Mouse (Mus musculus) limb, embryonic 14.5 days (tissue): ENCODE data around the gene Sgip1. TPM values are rescaled to one million over a fixed set of nuclear protein-coding genes. Genes with fewer than 3 reads are reported as not detected.

Experiments
- ATAC-seq: fragments of 200-750 bp; cut with Nextera tagmentation; 2 replicates; pipeline ENCODE4 v1.8.0; 2017; ENCODE audit warnings: low read depth, moderate number of reproducible peaks, moderate TSS enrichment; ENCODE audit not compliant: low FRiP score
- DNase-seq: peaks from one replicate; pipeline ENCODE4 v3.0.0-alpha.2; 2015; ENCODE audit warnings: low spot score
- H3K27ac ChIP-seq: fragments of 300-500 bp; sonication (generic); replicated peaks from 2 replicates; pipeline ENCODE4 v1.5.1; 2014; ENCODE audit warnings: low read depth, mild to moderate bottlenecking, low read length, moderate library complexity, mixed read lengths
- H3K27me3 ChIP-seq: fragments of 300-500 bp; sonication (generic); 2 replicates; pipeline ENCODE4 v1.6.1; 2014; ENCODE audit warnings: low read length, mixed read lengths; ENCODE audit not compliant: control insufficient read depth, insufficient read depth
- H3K36me3 ChIP-seq: fragments of 300-500 bp; sonication (generic); 2 replicates; pipeline ENCODE4 v1.6.1; 2014; ENCODE audit warnings: mild to moderate bottlenecking, low read length, moderate library complexity, mixed read lengths; ENCODE audit not compliant: control insufficient read depth, insufficient read depth
- H3K4me1 ChIP-seq: fragments of 300-500 bp; sonication (generic); 2 replicates; pipeline ENCODE4 v1.6.1; 2014; ENCODE audit warnings: antibody characterized with exemption, low read length, mixed read lengths; ENCODE audit not compliant: control insufficient read depth, insufficient read depth
- H3K4me2 ChIP-seq: fragments of 300-500 bp; sonication (generic); replicated peaks from 2 replicates; pipeline ENCODE4 v1.6.1; 2014; ENCODE audit warnings: low read depth, mild to moderate bottlenecking, low read length, moderate library complexity; ENCODE audit not compliant: severe bottlenecking
- H3K4me3 ChIP-seq: fragments of 300-500 bp; sonication (generic); replicated peaks from 2 replicates; pipeline ENCODE4 v1.5.1; 2014; ENCODE audit warnings: low read length
- H3K9ac ChIP-seq: fragments of 300-500 bp; sonication (generic); 2 replicates; pipeline ENCODE4 v1.6.1; 2014; ENCODE audit warnings: mild to moderate bottlenecking, low read depth, low read length, moderate library complexity; ENCODE audit not compliant: severe bottlenecking
- H3K9me3 ChIP-seq: fragments of 300-500 bp; sonication (generic); 2 replicates; pipeline ENCODE4 v1.6.1; 2016; ENCODE audit warnings: low read length; ENCODE audit not compliant: control insufficient read depth
- POLR2A ChIP-seq: fragments of 200-500 bp; IDR thresholded peaks from 2 replicates; pipeline ENCODE4 v1.8.0; 2012; ENCODE audit warnings: inconsistent platforms, mild to moderate bottlenecking, moderate library complexity, borderline replicate concordance; ENCODE audit not compliant: insufficient read depth, insufficient read length; ENCODE audit errors: extremely low read depth
- WGBS: fragments of 180-500 bp; shearing (Covaris S2); extraction: QIAGEN DNeasy Blood & Tissue Kit; methylation state at CpG from one replicate; pipeline ENCODE4 v1.1.7; 2014; 5-methylcytosine and 5-hydroxymethylcytosine counted together
- polyA plus RNA-seq, 2 experiments: library from polyadenylated mRNA; depleted of rRNA in 1 of 2; stranded (reverse) in 1 of 2; unstranded in 1 of 2; fragments of >200 nt; fragmentation: Nextera tagmentation in 1 of 2; extraction: Ambion mirVana in 1 of 2; gene quantifications; 2 replicates each; pipeline versions ENCODE4 v1.2.1 to v1.2.3; 2012 to 2014

Sgip1 gene
- polyA plus RNA-seq, 2 experiments: 3.6 to 4.6 TPM

GRCm38 (mm10) chr4:102900166-102900565 lies 159.1 kb downstream of the Sgip1 start:
- no peaks in the 10 kb centered on the region for H3K27me3 ChIP-seq
- H3K9me3 ChIP-seq: peaks cover 4% of the 10 kb centered on the region
- DNase-seq (no peak), ATAC-seq (no peak)
- H3K4me1 ChIP-seq: no peaks in the 10 kb centered on the region
- no peak overlapping the region for H3K4me2 ChIP-seq
- no peak for TF ChIP-seq POLR2A
- no peaks in the 10 kb centered on the region for H3K36me3 ChIP-seq
- WGBS: 86% methylated on average over 6 of the region's 6 CpGs
- no peak overlapping the region for H3K27ac ChIP-seq
- no peak overlapping the region for H3K4me3 ChIP-seq
- H3K9ac ChIP-seq: no peak overlapping the region

- no peak overlapping the region for H3K4me3 ChIP-seq
- no peak overlapping the region for H3K27ac ChIP-seq
- H3K4me2 ChIP-seq: no peak overlapping the region
- DNase-seq (no peak), ATAC-seq (no peak)
- H3K9ac ChIP-seq: no peak overlapping the region
- WGBS: 76% methylated on average over 7 of the region's 7 CpGs
- H3K36me3 ChIP-seq: no peaks in the 10 kb centered on the region
- no peaks in the 10 kb centered on the region for H3K27me3 ChIP-seq
- H3K9me3 ChIP-seq: no peaks in the 10 kb centered on the region
- TF ChIP-seq POLR2A: no peak
- H3K4me1 ChIP-seq: no peaks in the 10 kb centered on the region
Observed at GRCm38 (mm10) chr4:102907843-102908427, 166.8 kb downstream of the Sgip1 start.

- Histone ChIP-seq H3K27me3 (no peaks in the 10 kb centered on the region), H3K9ac (no peak overlapping the region), H3K36me3 (no peaks in the 10 kb centered on the region), H3K9me3 (no peaks in the 10 kb centered on the region), H3K4me1 (no peaks in the 10 kb centered on the region), H3K27ac (no peak overlapping the region), H3K4me2 (no peak overlapping the region), H3K4me3 (no peak overlapping the region)
- DNase-seq (no peak), ATAC-seq (no peak)
- 90% methylated on average over 4 of the region's 4 CpGs for WGBS
- TF ChIP-seq POLR2A: no peak
Observed at GRCm38 (mm10) chr4:102910191-102910590, 169.1 kb downstream of the Sgip1 start.

GRCm38 (mm10) chr4:102913176-102913575 lies 172.1 kb downstream of the Sgip1 start:
- Histone ChIP-seq H3K9ac (no peak overlapping the region), H3K4me2 (no peak overlapping the region), H3K27ac (no peak overlapping the region), H3K4me1 (no peaks in the 10 kb centered on the region), H3K4me3 (no peak overlapping the region), H3K36me3 (no peaks in the 10 kb centered on the region), H3K9me3 (no peaks in the 10 kb centered on the region), H3K27me3 (no peaks in the 10 kb centered on the region)
- no peak for ATAC-seq
- WGBS: 89% methylated on average over 3 of the region's 3 CpGs
- no peak for TF ChIP-seq POLR2A
- DNase-seq: no peak

GRCm38 (mm10) chr4:102913700-102914327 lies 172.7 kb downstream of the Sgip1 start:
- no peak overlapping the region for H3K4me3 ChIP-seq
- ATAC-seq (no peak), DNase-seq (no peak)
- no peaks in the 10 kb centered on the region for H3K36me3 ChIP-seq
- no peak overlapping the region for H3K4me2 ChIP-seq
- H3K27ac ChIP-seq: no peak overlapping the region
- no peaks in the 10 kb centered on the region for H3K27me3 ChIP-seq
- no peak for TF ChIP-seq POLR2A
- no peaks in the 10 kb centered on the region for H3K4me1 ChIP-seq
- 76% methylated on average over 5 of the region's 5 CpGs for WGBS
- no peak overlapping the region for H3K9ac ChIP-seq
- no peaks in the 10 kb centered on the region for H3K9me3 ChIP-seq
